Mouse (Mus musculus) ES-Bruce4 (cell line): ENCODE results near the gene Tac2.

Experiments
- CTCF ChIP-seq: IDR thresholded peaks from one replicate; pipeline ENCODE4 v1.8.1; 2011; ENCODE audit warnings: low read depth, low read length
- EP300 ChIP-seq: IDR thresholded peaks from 2 replicates; pipeline ENCODE4 v1.6.1; 2011; ENCODE audit warnings: low read depth, low read length; ENCODE audit not compliant: insufficient read depth
- POLR2A ChIP-seq: IDR thresholded peaks from one replicate; pipeline ENCODE4 v1.8.1; 2011; ENCODE audit warnings: low read length; ENCODE audit not compliant: insufficient read depth

- TF ChIP-seq CTCF (no peak), POLR2A (no peak), EP300 (no peak)
These were observed 29.6 kb upstream of the Tac2 start for GRCm38 (mm10) chr10:127694636-127695035.
